Mouse (Mus musculus): Measurements from ENCODE around the gene Mfap4.

The Mfap4 gene

DNA sequence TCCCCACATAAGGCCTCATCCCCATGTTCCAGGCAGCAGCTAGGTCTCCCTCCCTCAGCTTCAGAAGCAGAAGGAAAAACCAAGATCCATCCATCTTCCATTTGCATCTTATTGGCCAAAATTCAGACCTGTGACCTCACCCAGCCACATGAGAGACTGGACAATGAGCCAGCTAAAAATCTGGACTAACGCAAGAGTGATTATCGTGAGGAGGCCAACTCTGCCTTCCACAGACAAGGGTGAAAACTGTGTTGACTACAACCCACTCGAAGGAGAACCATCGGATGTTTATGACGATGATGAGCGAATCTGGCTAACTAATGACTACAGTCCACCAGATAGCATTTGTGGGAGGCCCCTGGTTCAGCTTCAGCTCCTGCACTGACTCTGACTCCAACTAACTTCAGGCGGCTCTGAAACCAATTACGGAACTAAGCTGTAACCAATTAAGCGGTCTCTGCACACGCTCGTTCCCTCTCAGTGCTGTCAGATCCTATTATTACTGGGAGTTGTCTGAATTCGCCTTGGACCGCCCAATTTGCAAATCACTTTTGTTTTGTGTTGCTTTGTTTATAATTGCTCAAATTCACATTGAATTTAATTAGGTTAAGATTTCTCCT lies 1.9 kb upstream of the Mfap4 start:
- no peak for DNase-seq (ENCODE audit: low spot score in 2 of 2)

DNA sequence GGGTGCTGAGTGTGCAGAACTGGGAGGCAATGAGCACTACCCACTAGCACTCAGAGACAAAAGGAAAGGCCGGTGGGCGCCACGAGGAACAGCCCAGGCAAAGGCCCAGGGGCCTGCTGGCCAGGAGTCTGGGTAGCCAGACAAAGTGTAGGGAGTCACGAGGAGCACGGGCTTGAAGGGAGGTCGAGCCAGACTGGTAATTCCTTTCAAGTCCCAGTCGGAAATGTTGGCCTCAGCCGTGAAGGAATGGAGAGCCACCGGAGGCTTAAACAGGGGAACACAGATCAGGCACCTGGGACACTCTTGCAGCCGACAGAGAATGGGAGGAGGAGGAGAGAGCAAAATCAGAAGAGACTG lies 997 bp upstream of the Mfap4 start:
- no peak for DNase-seq (ENCODE audit: low spot score in 2 of 2)

DNA sequence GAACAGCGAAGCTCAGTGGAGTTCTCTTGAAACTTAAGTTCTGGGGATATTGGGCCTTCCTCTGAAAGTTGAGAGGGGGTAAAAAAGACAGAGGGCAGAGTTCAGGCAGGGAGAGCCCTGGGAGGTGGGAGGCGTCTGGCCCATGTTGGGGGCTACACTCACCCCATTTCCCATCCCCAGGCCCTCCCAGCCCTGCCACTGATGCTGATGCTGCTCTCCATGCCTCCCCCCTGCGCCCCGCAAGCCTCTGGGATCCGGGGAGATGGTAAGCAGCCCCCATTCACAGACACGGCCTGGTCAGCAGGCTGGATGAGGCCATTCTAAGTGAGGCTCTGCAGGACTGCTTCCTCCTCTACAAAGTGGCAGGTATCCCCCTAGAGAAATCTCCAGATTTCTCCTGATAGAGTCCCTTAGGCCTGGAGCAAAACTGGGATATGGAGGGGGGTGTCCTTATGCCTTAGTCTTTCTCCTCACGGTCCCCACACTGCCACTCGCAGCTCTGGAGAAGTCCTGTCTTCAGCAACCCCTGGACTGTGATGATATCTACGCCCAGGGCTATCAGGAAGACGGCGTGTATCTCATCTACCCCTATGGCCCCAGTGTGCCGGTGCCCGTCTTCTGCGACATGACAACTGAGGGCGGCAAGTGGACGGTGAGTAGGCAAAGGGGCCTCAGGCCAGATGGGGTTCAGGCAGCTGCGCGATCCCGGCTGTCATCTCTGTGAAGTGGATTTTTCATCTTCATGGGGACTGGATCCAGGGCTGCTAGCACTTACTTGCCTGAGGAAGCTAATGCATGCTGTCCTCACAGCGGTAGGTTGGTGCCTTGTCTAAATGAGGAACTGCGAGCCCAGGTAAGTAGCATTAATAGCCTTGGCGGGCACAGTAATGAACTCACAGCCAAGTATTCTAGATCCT lies 568 bp downstream of the Mfap4 start:
- DNase-seq (ENCODE audit: low spot score in 2 of 2) = no peak

DNA sequence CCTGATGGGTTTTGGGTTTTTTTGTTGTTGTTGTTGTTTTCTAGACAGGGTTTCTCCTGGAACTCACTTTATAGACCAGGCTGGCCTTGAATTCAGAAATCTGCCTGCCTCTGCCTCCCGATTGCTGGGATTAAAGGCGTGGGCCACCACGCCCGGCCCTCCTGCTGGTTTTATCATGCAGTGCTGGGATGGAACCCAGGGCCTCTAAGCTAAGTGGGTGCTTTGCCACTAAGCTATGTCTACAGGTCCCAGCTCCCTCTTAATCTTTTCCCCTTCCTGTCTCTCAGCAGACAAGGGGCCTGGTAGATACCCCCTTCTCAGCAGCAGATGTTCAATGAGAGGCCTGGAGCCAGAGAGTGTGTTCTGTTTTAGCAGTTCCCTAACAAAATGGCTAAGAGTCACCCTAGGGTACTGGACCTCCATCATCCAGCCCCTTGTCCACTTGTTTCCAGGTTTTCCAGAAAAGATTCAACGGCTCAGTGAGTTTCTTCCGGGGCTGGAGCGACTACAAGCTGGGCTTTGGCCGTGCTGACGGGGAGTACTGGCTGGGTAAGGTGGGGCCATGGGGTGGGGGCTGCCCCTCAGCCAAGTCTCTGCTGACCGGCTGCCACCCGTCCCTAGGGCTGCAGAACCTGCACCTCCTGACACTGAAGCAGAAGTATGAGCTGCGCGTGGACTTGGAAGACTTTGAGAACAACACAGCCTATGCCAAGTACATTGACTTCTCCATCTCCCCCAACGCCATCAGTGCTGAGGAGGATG lies 1.4 kb downstream of the Mfap4 start:
- no peak for DNase-seq (ENCODE audit: low spot score in 2 of 2)

DNA sequence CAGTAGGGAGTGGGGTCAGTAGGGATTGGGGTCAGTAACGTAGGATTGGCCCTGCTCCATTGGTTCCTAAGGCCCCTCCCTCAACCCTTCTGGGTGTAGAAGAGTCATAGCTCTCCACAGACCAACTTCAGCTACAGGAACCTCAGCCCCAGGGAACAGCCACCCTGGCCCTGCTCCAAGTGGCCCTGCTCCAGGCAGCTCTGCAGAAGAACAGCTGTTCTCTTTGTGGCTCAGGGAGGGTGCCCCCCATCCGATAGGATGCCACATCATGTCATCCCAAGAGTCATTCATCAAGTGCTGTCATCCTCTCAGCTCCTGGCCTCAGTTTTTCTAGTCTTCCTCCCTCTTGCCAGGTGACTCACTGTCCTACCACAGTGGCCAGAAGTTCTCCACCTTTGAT lies 2.2 kb downstream of the Mfap4 start:
- DNase-seq (ENCODE audit: low spot score in 2 of 2) = no peak

DNA sequence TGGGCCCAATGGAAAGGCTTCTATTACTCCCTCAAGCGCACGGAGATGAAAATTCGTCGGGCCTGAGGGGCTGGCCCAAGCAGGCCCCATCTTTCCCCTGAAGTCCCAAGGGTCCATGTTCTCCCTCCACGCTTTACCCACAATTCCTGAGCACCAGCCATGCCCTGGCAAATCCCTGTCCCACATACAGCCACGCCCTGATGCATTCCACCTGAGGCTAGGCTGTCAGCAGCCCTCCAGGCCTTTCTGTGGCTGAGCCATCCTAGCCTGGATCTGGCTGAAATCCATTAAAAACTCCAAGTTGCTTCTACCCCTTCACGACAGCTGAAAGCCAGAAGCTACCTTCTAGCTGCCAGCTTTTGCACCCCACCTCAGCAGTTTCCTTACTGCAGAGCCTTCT lies 2.7 kb downstream of the Mfap4 start:
- no peak for DNase-seq (ENCODE audit: low spot score in 2 of 2)

DNA sequence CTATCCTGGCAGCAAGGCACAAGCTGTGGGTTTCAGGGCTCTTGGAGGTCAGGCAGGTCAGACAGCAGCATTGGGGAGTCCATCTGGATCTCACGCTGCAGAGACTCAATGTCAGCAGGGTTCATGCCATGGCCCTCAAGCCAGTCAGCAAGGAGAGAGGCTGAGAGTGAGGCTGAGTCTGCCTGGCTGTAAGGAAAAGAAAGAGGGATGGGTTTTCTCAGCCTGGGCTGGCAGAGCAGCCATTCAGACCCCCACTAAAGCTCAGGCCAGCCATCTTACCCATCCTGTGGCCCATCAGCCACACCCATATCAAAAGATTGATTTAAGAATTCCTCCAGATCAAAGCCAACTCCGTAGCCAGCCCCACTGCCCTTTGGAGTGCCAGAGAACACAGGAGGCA lies 3.9 kb downstream of the Mfap4 start:
- DNase-seq (ENCODE audit: low spot score in 2 of 2) = no peak

DNA sequence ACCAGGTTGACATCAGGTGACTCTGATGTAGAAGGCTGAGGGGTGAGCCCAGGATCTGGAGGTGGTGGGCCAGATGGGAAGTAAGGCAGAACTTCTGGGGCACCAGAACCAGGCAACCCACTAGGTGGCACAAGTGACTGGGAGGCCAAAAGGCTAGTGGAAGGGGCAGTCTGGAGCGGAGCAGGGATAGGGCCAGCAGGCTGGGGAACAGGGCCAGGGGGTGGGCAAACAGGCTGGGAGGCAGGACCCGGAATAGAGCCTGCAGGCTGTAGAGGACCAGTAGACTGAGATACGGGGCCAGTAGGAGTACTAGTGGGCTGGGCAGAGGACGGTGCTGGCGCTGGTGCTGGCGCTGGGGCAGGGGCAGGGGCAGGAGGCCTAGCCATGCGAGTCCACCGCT lies 4.6 kb downstream of the Mfap4 start:
- no peak for DNase-seq (ENCODE audit: low spot score in 2 of 2)

DNA sequence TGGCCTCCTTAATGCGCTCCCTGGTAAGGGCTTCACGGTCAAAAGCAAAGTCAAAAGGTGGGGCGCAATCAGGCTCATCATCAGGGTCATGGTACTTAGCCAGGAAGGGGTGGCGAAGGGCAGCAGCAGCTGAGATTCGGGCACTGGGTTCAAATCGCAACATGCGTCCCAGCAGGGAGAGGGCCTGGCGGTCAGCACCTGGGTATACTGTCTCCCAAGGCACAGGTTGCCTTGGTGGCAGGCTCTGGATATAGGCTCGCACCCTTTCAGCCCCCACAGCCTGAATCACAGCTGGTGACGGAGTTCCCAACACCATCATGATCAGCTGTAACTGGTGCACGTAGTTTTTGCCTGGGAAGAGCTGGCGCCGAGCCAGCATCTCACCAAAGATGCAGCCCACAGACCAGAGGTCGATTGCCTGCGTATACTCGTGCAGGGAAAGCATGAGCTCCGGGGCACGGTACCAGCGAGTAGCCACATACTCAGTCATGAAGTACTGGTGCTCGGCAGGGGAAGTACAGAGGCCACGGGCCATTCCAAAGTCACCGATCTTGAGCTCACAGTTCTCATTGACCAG lies 5.8 kb downstream of the Mfap4 start:
- DNase-seq (ENCODE audit: low spot score in 2 of 2) = no peak

DNA sequence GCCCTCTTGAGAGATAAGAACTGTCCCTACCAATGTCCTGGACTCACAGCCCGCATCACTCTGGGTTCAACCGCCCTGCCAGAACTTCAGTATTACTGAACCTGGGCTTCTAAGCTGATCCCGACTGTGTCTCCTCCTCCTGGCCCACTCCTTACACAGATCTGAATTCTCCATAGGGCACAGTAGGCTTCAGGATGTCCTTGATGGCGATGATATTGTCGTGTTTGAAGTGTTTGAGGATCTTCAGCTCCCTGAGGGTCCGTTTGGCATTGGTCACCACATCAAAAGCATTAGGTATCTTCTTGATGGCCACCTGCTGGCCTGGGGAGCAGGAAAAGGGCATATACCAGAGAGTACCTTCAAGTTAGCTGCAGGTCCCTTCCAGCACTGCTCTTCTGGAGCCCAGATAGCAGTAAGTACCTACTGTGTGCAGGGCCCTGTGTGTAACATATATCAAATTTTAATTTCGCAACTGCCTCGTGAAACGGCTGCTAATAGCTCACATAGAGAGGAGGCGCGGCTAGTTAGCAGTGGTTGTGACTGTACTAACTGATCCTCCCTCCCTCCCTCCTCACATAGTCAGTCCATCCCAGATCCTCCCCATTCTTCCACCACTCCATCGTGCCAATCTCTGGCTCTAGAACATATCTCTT lies 7.6 kb downstream of the Mfap4 start:
- no peak for DNase-seq (ENCODE audit: low spot score in 2 of 2)

DNA sequence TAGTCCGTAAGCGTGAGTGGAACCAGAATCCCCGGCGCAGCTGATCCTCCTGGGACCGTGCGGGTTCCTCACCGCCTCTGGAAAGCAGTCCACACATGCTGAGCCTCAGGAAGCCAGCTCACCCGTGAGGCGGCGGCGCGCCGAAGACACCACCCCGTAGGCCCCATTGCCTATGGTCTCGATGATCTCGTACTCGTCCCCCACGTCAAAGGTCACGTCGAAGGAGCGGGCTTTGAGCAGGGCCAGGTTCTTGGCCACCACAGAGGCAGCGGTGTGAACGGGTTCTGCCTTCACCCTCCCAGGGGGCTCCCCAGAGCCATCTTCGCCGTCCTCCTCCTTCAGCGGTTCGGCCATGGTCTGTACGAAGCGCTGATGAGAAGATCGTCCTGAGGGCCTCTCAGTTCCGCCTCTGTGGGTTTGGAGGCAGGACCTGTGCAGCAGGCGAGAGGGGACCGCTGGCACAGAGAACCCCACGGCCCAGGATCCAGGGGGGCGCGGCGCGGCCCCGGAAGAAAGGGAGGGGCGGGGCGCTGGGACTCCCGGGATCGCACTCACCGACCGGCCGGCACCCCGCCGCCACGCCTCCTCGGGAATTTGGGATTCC lies 8.4 kb downstream of the Mfap4 start:
- peak in 1 of 2 experiments; percentile 15 for DNase-seq (ENCODE audit: low spot score in 2 of 2)

DNA sequence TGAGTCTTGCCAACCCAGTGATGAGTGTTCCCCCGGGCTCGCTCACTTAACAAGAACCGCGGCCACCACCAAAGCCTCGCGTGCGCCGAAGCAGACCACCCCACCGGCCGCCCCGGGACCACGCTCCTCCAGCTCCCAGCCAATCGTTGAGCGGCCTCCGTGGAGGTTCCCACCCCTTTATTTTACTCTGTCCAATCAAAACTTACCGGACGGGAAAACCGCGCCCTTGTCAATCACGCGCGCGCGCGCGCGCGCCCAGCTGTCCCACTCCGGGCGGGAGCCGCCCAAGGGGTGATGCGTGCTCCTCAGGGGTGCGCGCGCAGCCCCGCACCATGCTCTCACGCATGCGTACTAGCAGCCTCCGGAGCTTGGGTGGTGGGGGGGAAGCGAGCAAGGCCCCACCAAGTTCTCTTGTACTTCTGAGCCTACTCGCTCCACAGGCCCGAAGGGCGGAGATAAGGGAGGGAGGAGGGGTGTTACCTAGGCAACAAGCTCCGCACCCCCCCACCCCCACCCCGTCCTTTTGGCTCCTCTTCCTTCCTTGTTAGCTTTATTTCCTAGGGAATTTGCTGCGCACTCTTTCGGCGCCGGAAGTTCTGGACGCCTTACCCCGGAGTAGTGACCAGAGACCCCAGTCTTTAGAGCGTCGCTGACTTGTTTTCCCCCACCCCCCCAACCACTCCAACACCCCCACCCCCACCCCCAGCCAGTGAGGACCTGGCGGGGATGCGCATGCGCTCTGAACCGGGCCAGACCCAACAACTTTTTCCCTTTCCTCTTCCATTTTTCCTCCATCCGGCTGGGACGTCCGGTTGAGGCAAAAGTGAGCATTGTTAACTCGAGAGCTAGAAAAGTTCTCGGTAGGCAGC lies 9.1 kb downstream of the Mfap4 start, which contains the start of gene Mapk7:
Mapk7 (minus strand) TSS at position 278 of the 869 bp plus-strand sequence.
- DNase-seq (ENCODE audit: low spot score in 2 of 2) = peak; percentile 88 to 95

DNA sequence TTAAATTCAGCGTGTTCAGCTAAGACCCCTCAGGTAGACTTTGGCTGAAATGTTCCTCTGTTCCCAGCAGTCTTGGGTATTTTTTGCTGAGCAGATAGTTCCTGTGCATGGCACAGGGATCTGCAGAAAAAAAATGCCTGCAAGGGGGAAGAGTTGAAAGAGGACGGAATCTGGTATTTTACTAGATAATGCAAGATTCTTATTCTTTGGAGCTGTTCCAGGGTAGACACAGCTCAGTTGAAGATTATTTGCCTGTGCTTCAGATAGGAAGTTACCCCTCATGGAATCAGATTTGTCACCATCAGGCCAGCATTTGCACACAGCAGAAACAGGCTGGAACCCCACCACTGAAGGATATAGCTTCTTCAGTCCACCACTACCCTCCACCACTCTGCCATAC lies 10.3 kb downstream of the Mfap4 start:
- no peak for DNase-seq (ENCODE audit: low spot score in 2 of 2)

DNA sequence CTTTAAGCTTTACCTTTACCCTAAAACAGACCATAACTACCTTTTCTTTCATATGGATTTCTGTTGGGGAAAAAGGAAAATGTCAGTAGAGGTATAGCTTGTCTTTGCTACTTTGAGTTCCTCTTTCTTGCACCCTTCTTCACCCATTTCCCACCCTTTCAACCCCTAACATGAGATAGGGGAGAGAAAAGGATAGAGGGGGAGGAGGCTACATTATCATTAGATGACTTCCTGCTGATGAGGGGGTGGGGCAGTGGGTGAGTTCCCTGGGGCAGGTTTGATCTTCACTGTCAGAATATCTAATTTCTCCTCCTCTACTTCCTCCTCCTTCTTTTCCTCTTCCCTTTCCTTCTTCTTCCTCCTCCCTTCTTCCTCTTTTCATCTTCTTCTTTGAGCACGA lies 12.3 kb downstream of the Mfap4 start:
- no peak for DNase-seq (ENCODE audit: low spot score in 2 of 2)

DNA sequence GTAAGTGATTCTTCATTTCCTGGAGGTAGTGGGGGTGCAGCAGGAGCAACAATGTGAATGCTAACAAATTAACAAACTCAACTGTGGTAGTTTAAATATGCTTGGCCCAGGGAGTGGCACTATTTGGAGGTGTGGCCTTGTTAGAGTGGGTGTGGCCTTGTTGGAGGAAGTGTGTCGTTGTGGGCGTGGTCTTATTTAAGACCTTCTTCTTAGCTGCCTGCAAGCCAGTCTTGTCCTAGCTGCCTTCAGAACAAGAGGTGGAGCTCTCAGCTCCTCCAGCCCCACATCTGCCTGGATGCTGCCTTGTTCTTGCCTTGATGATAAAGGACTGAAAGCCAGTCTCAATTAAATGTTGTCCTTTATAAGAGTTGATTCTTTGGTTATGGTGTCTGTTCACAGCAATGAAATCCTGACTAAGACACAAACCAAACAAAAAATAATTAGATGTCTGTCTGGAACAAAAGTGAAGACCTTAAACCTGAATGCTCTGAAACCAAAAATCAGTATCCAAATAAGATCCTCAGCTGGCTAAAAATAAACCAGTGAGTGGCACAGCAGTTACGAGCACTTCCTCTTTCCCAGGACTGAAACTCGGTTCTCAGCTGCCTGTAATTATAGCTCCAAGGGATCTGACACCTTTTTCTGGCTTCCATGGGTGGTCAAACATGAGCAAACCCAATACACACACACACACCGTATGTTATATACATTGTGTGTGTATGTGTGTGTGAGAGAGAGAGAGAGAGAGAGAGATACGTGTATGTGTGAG lies 13.7 kb downstream of the Mfap4 start:
- DNase-seq (ENCODE audit: low spot score in 2 of 2) = no peak

DNA sequence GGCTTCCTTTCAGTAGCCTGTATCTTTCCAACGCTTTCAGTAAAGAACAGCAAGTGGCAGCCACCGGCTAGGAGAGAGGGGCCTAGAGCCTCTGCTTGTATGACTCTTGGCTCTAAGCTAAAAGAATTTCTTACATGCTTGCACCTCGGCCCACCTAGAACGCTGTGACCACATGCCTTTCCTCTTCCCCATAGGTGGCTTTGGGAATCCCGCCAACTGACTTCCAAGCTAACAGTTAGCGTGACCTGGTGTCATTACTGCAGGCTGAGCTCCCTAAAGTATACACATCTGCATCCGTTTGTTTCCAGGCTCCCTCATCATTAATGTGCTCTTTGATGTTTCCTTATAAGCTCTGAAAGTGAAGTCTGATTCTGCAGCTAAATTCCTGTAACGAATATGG lies 18.7 kb downstream of the Mfap4 start:
- no peak for DNase-seq (ENCODE audit: low spot score in 2 of 2)

DNA sequence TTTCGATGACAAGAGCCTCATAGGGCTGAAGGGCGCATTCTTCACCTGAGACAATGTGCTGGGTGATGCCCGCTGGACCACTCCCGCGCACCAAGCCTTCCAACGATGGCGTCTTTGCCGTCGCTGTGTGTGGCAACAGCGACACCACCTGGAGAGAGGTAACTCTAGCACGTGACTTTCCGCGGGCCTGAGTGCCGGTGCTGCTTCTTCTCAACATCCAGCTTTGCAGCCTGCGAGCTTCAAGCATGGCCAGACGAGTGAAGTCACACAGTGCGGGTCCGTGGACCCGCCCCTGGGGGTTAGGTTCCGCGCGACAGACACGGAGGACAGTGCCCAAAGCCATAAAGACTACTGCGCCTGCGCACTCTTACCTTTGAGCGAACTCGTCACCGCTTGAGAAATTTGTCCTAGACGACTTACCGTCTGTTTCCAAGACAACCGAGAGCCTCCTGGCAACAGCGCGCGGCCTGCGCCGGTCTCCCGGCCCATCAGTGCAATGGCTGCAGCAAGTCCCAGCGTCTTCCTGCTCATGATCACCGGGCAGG lies 19.6 kb downstream of the Mfap4 start, which contains the start of gene B9d1:
B9d1 (plus strand) TSS at position 432 of the 545 bp plus-strand sequence.
- DNase-seq (ENCODE audit: low spot score in 2 of 2) = peak; percentile 93 to 96

DNA sequence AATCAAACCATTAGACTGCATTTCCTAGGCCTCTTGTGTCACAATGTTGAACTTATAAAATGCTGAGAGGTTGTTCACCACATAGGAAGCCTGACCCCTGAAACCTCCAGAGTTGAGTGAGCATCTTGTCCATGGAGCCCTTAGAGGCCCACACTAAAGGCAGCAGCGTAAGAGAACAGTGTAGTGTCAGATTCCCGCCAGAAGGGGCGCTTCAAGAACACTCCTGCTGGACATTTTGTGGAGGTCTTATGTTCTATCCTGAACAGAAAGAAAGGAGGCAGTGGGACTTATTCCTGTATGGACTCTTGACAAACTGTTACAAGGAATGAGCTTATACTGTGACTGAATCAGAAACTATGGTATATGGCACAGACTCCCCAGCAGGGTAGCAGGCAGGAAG lies 29.7 kb downstream of the Mfap4 start:
- DNase-seq (ENCODE audit: low spot score in 2 of 2) = no peak

DNA sequence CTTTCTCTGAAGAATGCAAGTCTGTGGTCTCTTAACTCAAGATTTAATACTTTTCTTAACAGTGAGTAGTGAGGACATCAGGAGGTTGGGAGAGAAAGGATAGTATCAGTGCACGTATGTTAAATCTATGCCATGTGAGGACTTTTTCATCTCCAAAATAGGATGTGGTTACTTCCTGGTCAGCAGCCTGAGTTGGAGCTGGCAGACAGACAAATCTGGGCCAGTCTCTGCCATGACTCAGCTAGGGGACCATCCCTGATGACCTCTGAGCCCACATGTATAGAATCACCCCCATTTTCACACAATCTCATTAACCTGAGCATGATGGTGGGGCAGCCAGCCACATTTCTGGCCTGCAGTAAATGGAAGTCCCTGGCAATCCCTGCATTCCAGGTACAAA lies 32.7 kb downstream of the Mfap4 start:
- DNase-seq (ENCODE audit: low spot score in 2 of 2) = no peak
